Mouse (Mus musculus): ENCODE data around the gene Homer1.

GRCm38 (mm10) chr13:93309295-93309694 lies 9.9 kb downstream of the Homer1 start:
- TF ChIP-seq CTCF (IDR thresholded peaks at IDR 0.05; ENCODE audit: insufficient read depth, low read depth, low read length) (no peak), POLR2A (IDR thresholded peaks at IDR 0.05; ENCODE audit: insufficient read depth, low read depth, low read length) (no peak)
